Mouse (Mus musculus) lung, postnatal 14 days (tissue): Measurements from ENCODE around the gene Golgb1.

Experiments used
- DNase-seq: peaks from one replicate; pipeline ENCODE4 v3.0.0; 2021

Golgb1 gene

GRCm38 (mm10) chr16:36946459-36947159, 71.7 kb downstream of the Golgb1 start:
- DNase-seq, result no peak

- DNase-seq, result no peak
Measured at GRCm38 (mm10) chr16:36947646-36948197, 72.8 kb downstream of the Golgb1 start.

- no peak for DNase-seq
Measured at GRCm38 (mm10) chr16:36949614-36950336, 74.8 kb downstream of the Golgb1 start.

GRCm38 (mm10) chr16:36951029-36951428, 76.1 kb downstream of the Golgb1 start:
- DNase-seq, result no peak

- DNase-seq, result no peak
Measured at GRCm38 (mm10) chr16:36955106-36955505, 80.2 kb downstream of the Golgb1 start.

- DNase-seq, result no peak
Measured at GRCm38 (mm10) chr16:36963415-36963814, 88.5 kb downstream of the Golgb1 start.

GRCm38 (mm10) chr16:36979127-36979526, 104.2 kb downstream of the Golgb1 start:
- no peak for DNase-seq
